Mouse (Mus musculus) embryo, embryonic 11.5 days (tissue): ENCODE measurements around the gene 1700056E22Rik.

ENCODE experiments used
- DNase-seq: peaks from one replicate; pipeline ENCODE4 v3.0.0-alpha.2; 2012; ENCODE audit warnings: low read depth, low spot score

The 1700056E22Rik gene

DNA sequence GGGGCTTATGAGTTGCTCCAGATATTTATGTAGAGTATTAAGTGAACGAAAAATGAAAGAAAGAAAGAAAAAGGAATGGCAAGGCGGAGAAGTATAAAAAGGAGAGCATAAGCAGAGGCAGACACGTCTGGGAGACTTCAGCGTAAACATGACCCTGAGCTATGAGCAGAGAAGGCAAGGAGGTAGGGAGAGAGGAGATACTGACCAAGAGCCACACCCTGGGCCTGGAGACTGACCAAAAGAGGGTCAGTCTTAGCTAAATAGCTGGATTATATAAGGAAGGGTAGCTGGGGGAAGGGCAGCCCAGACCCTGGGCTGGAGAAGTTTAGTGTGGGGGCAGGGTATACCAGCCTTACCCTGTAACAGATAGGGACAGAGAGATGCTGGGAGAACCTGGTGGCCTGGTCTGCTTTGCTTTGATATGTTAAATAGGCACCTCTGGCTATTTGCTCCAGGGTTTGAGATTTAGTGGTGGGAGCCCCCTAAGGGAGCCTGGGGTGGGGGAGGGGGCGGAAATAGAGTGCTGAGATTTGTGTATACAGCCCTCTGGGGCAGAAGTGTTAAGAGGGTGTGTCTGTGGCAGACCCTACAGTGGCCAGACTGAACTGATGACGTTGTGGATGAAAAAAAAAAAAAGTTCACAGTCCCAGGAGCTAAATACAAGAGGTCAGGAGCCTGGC is 14.9 kb downstream of the 1700056E22Rik start:
- no peak for DNase-seq

DNA sequence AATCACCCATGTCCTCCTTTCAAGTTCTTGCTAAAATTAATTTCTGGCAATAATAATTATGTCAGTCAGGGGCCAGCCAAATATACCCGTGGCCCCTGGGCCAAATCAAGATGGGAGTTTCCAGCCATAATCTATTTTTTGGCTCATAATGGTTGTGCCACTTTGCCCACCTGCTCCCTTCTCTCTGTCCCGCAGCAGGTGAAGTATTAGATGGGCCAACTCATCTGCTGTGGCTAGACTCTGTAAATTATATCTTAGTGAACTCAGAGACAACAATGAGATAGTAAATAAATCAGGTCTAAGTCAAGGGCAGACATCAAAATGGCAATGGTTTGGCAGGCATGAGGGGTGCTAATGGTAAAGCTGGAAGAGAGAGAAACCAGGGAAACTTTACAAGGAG is 16.5 kb downstream of the 1700056E22Rik start:
- DNase-seq, result no peak

DNA sequence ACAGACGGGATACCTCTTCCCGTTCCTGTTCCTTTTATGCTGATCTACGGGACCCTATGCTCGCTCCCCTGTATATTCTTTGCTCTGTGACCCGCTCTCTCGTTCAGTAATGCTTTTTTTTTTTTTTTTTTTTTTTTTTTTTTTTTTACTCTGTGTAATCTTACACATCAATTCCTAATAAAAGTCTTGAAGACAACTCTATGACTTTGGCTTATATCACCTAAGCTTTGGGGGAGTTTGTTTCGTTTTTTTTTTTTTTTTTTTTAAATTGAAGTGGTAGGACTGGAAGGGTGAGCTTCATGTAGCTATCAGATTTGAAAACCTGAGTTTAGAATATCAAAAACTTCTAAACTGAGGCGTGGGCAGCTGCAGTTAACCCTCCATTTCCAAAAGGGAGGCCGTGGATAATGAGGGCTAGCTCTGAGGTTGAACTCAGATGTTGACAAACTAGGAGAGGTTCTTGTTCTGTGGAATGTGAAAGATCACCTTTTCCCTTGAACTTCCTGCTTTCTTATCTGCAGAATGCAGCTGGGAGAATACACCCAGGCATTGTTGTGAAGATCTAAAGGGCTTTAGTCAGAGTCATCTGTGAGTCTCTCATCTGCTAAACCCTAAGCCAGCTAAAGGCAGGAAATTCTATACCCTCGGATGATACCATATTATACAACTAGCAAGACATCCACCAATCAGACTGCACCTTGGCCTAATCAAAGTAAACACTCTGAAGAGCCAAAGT is 17.9 kb downstream of the 1700056E22Rik start:
- DNase-seq, result no peak

DNA sequence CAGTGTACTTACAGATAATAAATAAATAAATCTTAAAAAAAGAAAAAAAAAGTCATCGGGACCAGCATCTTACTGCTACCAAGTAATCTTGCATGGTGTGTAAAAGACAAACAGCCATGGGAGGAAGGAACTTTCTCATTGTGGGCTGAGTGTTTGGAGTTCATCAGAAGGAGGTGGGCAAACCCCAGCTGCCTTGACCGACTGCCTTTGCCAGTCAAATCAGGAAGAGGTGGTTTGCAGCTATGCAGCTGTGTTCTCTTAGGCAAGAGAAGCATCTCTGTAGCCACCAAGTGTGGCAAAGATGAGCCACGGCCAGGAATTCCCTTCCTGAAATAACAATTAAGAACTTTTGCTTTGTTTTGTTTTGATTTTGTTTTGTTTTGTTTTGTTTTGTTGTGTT is 20.0 kb downstream of the 1700056E22Rik start:
- DNase-seq, result no peak

DNA sequence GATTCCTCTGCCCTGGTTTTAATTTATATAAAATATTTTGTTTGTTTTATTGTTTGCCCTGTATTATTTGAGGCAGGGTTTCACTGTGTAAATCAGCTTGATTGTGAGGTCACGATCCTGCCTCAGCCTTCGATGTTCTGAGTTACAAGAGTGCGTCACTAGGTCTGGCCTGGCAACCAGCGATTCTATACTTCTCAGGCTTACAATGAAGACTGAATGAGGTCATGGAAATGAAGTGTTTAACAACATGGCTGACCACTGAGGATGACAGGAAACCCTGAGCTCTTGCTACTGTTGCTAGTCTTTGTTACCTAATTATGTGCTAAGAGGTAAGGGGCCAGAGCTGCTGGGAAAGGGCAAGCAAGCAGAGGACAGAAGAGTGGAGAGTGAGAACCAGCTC is 21.0 kb downstream of the 1700056E22Rik start, which contains the start of gene Dusp10:
Gene Dusp10 (plus strand): TSS at position 197 of the 400 bp plus-strand sequence.
- DNase-seq, result no peak

DNA sequence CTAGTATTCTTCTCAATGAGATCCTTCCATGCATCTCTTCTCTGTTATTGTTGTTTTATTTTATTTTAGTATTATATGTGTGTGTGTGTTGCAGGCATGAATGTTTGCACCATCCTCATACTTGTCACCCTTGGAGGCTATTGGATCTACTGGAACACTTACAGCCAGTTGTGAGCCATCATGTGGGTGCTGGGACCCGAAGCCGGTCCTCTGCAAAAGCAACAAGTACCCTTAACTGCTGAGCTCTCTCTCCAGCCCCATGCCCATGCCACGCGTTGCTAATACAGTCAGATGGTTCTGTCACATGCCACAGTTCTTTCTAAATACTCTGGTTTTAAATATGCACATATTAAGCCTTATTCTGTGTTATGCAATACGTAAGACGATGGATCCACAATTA is 22.8 kb downstream of the 1700056E22Rik start:
- DNase-seq, result no peak

DNA sequence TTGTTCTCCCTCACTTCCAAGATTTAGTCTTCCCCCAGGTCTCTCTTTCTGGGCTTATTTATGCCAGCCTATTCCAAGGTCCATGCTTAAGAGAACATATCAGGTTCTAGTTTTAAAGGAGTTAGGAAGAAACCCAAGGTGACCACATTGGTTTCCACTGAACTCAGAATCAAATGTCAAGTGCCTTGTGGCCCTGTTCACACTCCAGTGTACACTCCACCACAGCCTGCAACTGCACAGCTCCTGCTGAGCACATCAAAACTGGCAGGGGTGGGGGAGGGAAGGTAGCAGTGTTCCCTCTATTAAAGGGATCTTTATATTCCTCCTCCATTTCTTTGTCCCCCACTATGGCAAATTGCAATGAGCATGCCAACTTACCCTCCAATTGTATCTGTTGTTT is 28.0 kb downstream of the 1700056E22Rik start:
- no peak for DNase-seq

DNA sequence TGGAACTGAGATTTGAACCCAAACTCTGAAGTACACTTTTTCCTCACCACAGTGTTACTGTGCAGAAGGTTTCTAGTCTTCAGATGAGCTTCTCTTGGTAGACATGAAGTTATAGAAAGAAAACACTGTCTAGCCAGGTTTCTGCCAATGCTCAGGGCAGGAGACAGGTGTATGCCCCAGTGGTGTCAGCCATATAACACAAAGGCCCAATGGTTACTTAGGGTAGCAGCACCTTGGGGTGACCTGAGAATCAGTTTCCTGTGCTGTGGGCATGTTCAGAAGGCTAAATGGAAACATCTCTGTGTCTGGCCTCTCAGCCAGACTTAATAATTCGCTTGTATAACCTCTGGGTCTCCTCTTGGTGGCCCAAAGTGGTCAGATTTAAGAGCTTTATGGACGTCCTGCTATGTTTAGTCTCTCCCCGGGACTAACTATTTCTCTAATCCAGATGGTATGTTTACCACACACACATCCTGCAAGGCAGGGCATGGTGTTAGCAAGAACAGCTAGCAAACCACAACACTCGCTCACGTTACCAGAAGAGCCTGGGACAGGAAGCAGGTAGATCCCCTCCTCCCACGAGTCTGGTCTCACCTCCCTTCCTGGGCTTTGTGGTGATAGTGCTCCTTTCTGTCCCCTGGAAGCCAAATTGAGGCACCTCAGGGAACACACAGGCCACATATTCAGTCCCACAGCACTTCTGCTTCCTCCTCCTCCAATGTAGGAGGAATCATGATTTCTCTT is 28.6 kb downstream of the 1700056E22Rik start:
- DNase-seq, result no peak

DNA sequence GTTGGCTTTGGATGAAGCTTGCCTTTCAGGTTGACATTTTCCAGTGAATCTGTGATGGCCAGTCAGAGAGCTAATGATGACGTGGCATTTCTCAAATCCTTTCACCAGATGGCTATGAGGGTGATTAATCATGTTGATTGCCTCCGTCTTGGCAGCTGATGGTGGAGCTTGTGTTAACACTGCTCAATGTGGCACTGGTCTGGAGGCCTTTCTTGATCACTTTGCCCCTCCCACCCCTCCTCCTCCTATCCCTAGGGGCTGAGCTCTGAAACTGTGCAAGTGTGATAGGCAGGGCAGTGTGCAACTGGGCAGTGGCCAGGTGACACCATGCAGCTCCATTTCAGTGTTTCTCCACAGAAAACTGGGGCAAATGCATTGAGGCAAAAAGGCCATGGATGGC is 29.8 kb downstream of the 1700056E22Rik start:
- peak; percentile 14 for DNase-seq

DNA sequence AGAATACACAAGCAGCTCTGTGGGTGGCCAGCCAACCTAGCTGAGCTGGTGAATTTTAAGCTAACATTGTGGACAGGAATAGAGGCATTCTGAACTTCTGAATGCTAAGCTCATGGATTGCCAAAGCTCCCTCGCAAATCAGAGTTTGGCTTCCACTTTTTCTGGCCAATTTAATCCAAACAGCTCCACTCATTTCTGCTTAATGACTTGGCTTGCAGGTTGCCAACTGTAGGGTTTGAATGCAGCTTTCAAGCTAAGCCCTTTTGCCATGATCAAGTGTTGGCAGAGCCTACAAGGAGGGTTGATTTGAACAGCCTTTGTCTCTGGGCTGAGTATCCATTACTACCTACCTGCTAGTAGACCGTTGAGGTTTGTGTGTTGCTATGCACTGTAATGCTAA is 31.6 kb downstream of the 1700056E22Rik start:
- no peak for DNase-seq

DNA sequence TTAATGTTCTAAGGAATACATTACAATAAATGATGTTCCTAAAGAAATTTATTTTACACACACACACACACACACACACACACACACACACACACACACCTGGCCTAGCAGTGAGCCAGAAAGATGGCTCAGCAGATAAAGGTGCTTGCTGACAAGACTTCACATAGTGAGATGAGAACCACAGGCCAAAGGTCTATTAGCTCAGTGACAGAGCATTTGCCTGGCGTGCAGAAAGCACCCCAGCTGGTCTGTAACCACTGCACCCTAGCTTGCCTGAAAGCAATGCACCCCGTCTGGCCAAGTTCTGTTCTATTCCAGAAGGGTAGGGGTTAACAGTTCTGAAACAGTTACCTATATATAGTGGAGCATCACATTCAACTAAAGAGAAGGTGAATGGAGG is 36.9 kb downstream of the 1700056E22Rik start:
- DNase-seq, result no peak

DNA sequence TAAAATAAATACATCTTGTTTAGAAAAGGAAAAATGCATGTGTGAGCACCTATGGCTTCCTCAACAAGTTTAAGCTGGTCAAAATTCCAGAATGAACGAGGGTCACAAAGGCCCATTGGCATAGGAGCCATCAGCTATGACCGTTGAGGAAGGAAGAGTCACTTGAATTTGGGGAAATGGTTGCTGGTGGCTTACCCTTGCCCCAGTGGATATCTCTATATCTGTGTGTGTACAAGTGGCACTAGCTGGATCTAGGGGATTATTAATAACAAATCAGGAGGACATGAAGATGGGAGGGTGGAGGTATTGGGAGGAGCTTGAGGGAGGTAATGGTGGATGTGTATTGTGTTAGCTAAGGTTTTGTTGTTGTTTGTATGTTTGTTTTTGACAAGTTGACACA is 42.2 kb downstream of the 1700056E22Rik start:
- DNase-seq, result no peak

DNA sequence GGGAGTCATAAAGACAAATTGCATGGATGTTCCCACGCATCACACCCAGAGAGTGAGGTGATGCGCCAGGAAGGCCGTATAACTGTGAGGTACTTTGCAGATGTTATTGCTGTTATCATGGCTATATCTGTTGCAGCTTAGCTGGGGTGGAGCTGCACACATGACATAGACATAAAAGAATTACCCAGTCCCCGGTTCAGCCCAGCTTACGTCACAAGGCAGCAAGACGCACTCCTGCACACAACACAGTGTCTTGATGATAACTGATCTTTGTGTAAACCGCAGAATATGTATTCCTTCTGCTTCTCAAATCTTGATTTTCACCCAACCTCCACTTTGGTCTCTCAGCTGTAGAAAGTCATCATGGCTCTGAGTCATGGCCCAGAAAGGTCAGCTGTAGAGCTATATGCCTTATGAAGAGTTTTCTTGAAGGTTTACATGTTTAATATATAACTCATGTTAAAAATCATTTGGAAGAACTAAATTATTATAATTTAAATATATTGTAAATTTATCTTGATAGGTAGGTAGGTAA is 46.3 kb downstream of the 1700056E22Rik start:
- no peak for DNase-seq
